Mouse (Mus musculus): ENCODE measurements at regions not wholly inside any gene's neighbourhood (a gene's known extent, or its start where the extent isn't known, plus 50 kb on each side); places are given as distances from the start of the nearest gene placed in this dataset.

DNA sequence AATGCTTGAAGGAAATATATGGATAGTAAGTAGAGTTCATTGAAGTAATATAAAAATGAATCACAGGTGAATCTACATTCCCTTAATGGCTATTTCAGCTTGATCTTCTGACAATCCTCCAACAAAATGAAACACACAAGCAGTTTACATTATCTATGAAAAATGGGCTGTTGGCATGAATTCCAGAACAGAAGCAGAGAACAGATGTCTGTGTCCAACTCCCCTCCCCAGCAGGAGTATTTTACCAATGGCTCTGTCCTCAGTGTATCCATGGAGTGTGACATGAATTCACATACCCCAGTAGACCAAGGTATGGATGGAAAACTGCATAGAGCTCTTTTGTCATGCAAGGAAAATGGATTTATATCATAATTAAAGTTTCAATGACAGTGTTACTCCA lies 370.3 kb upstream of the BC052040 start:
- Histone ChIP-seq H3K27me3 (ENCODE audit: control insufficient read depth, insufficient read depth, low read length) (no peaks in the 10 kb centered on the region), H3K79me2 (replicated peaks; ENCODE audit: control insufficient read depth, insufficient read depth, low read length) (no peaks in the 10 kb centered on the region), H3K27ac (no peak overlapping the region), H3K4me1 (ENCODE audit: control insufficient read depth, insufficient read depth, low read length) (no peaks in the 10 kb centered on the region), H3K9ac (ENCODE audit: low read depth, low read length) (no peak overlapping the region), H3K36me3 (ENCODE audit: control insufficient read depth, insufficient read depth, low read length) (no peaks in the 10 kb centered on the region), H3K4me3 (no peak overlapping the region)
- TF ChIP-seq CTCF (IDR thresholded peaks at IDR 0.05) (no peak), EP300 (IDR thresholded peaks at IDR 0.05; ENCODE audit: insufficient read depth, low read depth, low read length) (no peak), POLR2A (IDR thresholded peaks at IDR 0.05; ENCODE audit: insufficient read depth, low read depth, low read length) (no peak)
- intact Hi-C loops (cut with DNase I) = no loop called here
- no peak for DNase-seq

- no peak for DNase-seq
- TF ChIP-seq CTCF (IDR thresholded peaks at IDR 0.05) (no peak), POLR2A (IDR thresholded peaks at IDR 0.05; ENCODE audit: insufficient read depth, low read depth, low read length) (no peak), EP300 (IDR thresholded peaks at IDR 0.05; ENCODE audit: insufficient read depth, low read depth, low read length) (no peak)
- 63% methylated on average over 18 of the region's 18 CpGs for WGBS
Observed at GRCm38 (mm10) chr2:115213181-115213970, 368.1 kb upstream of the BC052040 start.

DNA sequence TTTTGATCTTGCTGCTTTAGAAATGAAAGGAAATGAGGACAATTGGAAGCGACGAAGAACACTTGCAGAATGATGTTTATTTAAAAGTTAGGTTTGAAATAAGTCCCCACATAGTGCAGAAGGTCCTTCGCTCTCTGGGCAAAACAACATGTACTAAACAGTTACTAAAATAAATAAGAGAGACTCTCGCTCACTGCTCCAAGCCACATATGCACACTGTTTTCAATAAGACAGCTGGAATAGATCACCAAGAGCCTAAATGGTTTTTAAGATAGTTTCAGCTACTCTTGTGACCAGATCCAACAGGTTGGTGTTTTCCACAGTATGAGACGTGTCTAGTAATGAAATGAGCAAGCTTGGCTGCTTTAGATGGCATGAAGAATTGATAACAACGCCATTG lies 367.2 kb upstream of the BC052040 start:
- H3K36me3 ChIP-seq (ENCODE audit: control insufficient read depth, insufficient read depth, low read length) = no peaks in the 10 kb centered on the region
- intact Hi-C loops (cut with DNase I) = no loop called here
- H3K79me2 ChIP-seq (replicated peaks; ENCODE audit: control insufficient read depth, insufficient read depth, low read length) = no peaks in the 10 kb centered on the region
- H3K27ac ChIP-seq = no peak overlapping the region
- no peak for TF ChIP-seq EP300 (IDR thresholded peaks at IDR 0.05; ENCODE audit: insufficient read depth, low read depth, low read length)
- no peak for TF ChIP-seq CTCF (IDR thresholded peaks at IDR 0.05)
- no peak for TF ChIP-seq POLR2A (IDR thresholded peaks at IDR 0.05; ENCODE audit: insufficient read depth, low read depth, low read length)
- DNase-seq = no peak
- H3K27me3 ChIP-seq (ENCODE audit: control insufficient read depth, insufficient read depth, low read length) = no peaks in the 10 kb centered on the region
- 63% methylated on average over 6 of the region's 6 CpGs for WGBS
- H3K4me3 ChIP-seq = no peak overlapping the region
- no peaks in the 10 kb centered on the region for H3K4me1 ChIP-seq (ENCODE audit: control insufficient read depth, insufficient read depth, low read length)
- no peak overlapping the region for H3K9ac ChIP-seq (ENCODE audit: low read depth, low read length)

More at GRCm38 (mm10) chr2:115213181-115213970, 368.1 kb upstream of the BC052040 start:
- H3K36me3 ChIP-seq (ENCODE audit: control insufficient read depth, insufficient read depth, low read length) = no peaks in the 10 kb centered on the region
- H3K79me2 ChIP-seq (replicated peaks; ENCODE audit: control insufficient read depth, insufficient read depth, low read length) = no peaks in the 10 kb centered on the region
- no peak overlapping the region for H3K9ac ChIP-seq (ENCODE audit: low read depth, low read length)
- no peaks in the 10 kb centered on the region for H3K4me1 ChIP-seq (ENCODE audit: control insufficient read depth, insufficient read depth, low read length)
- intact Hi-C loops (cut with DNase I) = no loop called here
- H3K27me3 ChIP-seq (ENCODE audit: control insufficient read depth, insufficient read depth, low read length) = no peaks in the 10 kb centered on the region
- no peak overlapping the region for H3K27ac ChIP-seq
- no peak overlapping the region for H3K4me3 ChIP-seq

DNA sequence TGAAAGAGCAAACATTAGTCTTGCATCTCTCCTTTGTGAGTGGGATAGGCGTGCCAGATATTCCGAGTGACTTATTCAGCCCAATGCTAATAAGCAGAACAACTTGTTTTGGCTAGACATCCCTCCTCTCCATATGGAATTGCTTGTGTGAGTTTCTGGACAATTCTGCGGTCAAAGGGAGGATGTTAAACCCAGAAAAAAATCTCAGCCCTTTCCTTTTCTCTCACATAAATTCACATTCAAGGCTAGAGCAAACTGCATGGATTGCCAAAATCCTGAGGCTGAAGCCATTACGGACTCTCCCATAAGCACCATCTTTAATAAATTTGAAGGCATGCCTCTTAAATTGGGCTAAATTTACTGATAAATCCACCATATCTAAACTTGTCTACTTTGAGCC lies 351.5 kb upstream of the BC052040 start:
- Histone ChIP-seq H3K27ac (no peak overlapping the region), H3K9ac (ENCODE audit: low read depth, low read length) (no peak overlapping the region), H3K27me3 (ENCODE audit: control insufficient read depth, insufficient read depth, low read length) (no peaks in the 10 kb centered on the region), H3K4me3 (no peak overlapping the region), H3K36me3 (ENCODE audit: control insufficient read depth, insufficient read depth, low read length) (no peaks in the 10 kb centered on the region), H3K79me2 (replicated peaks; ENCODE audit: control insufficient read depth, insufficient read depth, low read length) (no peaks in the 10 kb centered on the region), H3K4me1 (ENCODE audit: control insufficient read depth, insufficient read depth, low read length) (no peaks in the 10 kb centered on the region)
- WGBS = 70% methylated on average over 4 of the region's 4 CpGs
- intact Hi-C loops (cut with DNase I) = no loop called here
- TF ChIP-seq CTCF (IDR thresholded peaks at IDR 0.05) (no peak), EP300 (IDR thresholded peaks at IDR 0.05; ENCODE audit: insufficient read depth, low read depth, low read length) (no peak), POLR2A (IDR thresholded peaks at IDR 0.05; ENCODE audit: insufficient read depth, low read depth, low read length) (no peak)
- DNase-seq = no peak

- intact Hi-C loops (cut with DNase I) = no loop called here
- Histone ChIP-seq H3K4me1 (ENCODE audit: control insufficient read depth, insufficient read depth, low read length) (no peaks in the 10 kb centered on the region), H3K27me3 (ENCODE audit: control insufficient read depth, insufficient read depth, low read length) (no peaks in the 10 kb centered on the region), H3K4me3 (no peak overlapping the region), H3K9ac (ENCODE audit: low read depth, low read length) (no peak overlapping the region), H3K27ac (no peak overlapping the region), H3K36me3 (ENCODE audit: control insufficient read depth, insufficient read depth, low read length) (no peaks in the 10 kb centered on the region), H3K79me2 (replicated peaks; ENCODE audit: control insufficient read depth, insufficient read depth, low read length) (no peaks in the 10 kb centered on the region)
- no peak for DNase-seq
- 79% methylated on average over 4 of the region's 4 CpGs for WGBS
- TF ChIP-seq POLR2A (IDR thresholded peaks at IDR 0.05; ENCODE audit: insufficient read depth, low read depth, low read length) (no peak), EP300 (IDR thresholded peaks at IDR 0.05; ENCODE audit: insufficient read depth, low read depth, low read length) (no peak), CTCF (IDR thresholded peaks at IDR 0.05) (no peak)
Observed at GRCm38 (mm10) chr2:115247673-115248072, 333.8 kb upstream of the BC052040 start.

GRCm38 (mm10) chr2:115250019-115250807 lies 331.3 kb upstream of the BC052040 start:
- DNase-seq = no peak
- TF ChIP-seq CTCF (IDR thresholded peaks at IDR 0.05) (no peak), EP300 (IDR thresholded peaks at IDR 0.05; ENCODE audit: insufficient read depth, low read depth, low read length) (no peak), POLR2A (IDR thresholded peaks at IDR 0.05; ENCODE audit: insufficient read depth, low read depth, low read length) (no peak)
- no peaks in the 10 kb centered on the region for H3K36me3 ChIP-seq (ENCODE audit: control insufficient read depth, insufficient read depth, low read length)
- WGBS = 61% methylated on average over 5 of the region's 5 CpGs
- no peak overlapping the region for H3K9ac ChIP-seq (ENCODE audit: low read depth, low read length)
- H3K79me2 ChIP-seq (replicated peaks; ENCODE audit: control insufficient read depth, insufficient read depth, low read length) = no peaks in the 10 kb centered on the region
- no peaks in the 10 kb centered on the region for H3K4me1 ChIP-seq (ENCODE audit: control insufficient read depth, insufficient read depth, low read length)
- H3K4me3 ChIP-seq = no peak overlapping the region
- no peak overlapping the region for H3K27ac ChIP-seq
- intact Hi-C loops (cut with DNase I) = no loop called here
- no peaks in the 10 kb centered on the region for H3K27me3 ChIP-seq (ENCODE audit: control insufficient read depth, insufficient read depth, low read length)

All from heart, adult 2 months (tissue).